Mouse (Mus musculus) heart, embryonic 11.5 days (tissue): ENCODE measurements at regions not wholly inside any gene's neighbourhood (a gene's known extent, or its start where the extent isn't known, plus 50 kb on each side); places are given as distances from the start of the nearest gene placed in this dataset.

Experiments used
- ATAC-seq: fragments of 200-750 bp; cut with Nextera tagmentation; replicated peaks from 2 replicates; pipeline ENCODE4 v1.8.0; 2017; ENCODE audit warnings: moderate library complexity; ENCODE audit not compliant: insufficient number of reproducible peaks, low FRiP score, low TSS enrichment
- H3K27ac ChIP-seq: fragments of 300-500 bp; sonication (generic); 2 replicates; pipeline ENCODE4 v1.5.1; 2014; ENCODE audit warnings: mild to moderate bottlenecking, low read depth, low read length
- H3K27me3 ChIP-seq: fragments of 300-500 bp; sonication (generic); 2 replicates; pipeline ENCODE4 v1.6.1; 2014; ENCODE audit warnings: mild to moderate bottlenecking, low read length, mixed read lengths; ENCODE audit not compliant: control insufficient read depth, insufficient read depth
- H3K36me3 ChIP-seq: fragments of 300-500 bp; sonication (generic); 2 replicates; pipeline ENCODE4 v1.6.1; 2014; ENCODE audit warnings: mild to moderate bottlenecking, low read length, moderate library complexity, mixed read lengths; ENCODE audit not compliant: control insufficient read depth, insufficient read depth
- H3K4me1 ChIP-seq: fragments of 300-500 bp; sonication (generic); 2 replicates; pipeline ENCODE4 v1.6.1; 2014; ENCODE audit warnings: low read length; ENCODE audit not compliant: control insufficient read depth, insufficient read depth
- H3K4me2 ChIP-seq: fragments of 300-500 bp; sonication (generic); 2 replicates; pipeline ENCODE4 v1.6.1; 2014; ENCODE audit warnings: mild to moderate bottlenecking, moderate library complexity
- H3K4me3 ChIP-seq: fragments of 300-500 bp; sonication (generic); 2 replicates; pipeline ENCODE4 v1.5.1; 2014; ENCODE audit warnings: low read depth, low read length
- H3K9ac ChIP-seq: fragments of 300-500 bp; sonication (generic); 2 replicates; pipeline ENCODE4 v1.6.1; 2014; ENCODE audit warnings: mild to moderate bottlenecking, low read depth, low read length, moderate library complexity
- H3K9me3 ChIP-seq: fragments of 300-500 bp; sonication (generic); replicated peaks from 2 replicates; pipeline ENCODE4 v1.6.1; 2016; ENCODE audit warnings: low read length; ENCODE audit not compliant: control insufficient read depth
- WGBS: fragments of 180-500 bp; shearing (Covaris S2); extraction: QIAGEN DNeasy Blood & Tissue Kit; methylation state at CpG from one replicate; pipeline ENCODE4 v1.1.7; 2014; ENCODE audit not compliant: insufficient replicate concordance; 5-methylcytosine and 5-hydroxymethylcytosine counted together

- H3K27ac ChIP-seq = no peak overlapping the region
- H3K9me3 ChIP-seq = peaks cover under 1% of the 10 kb centered on the region; the same call in 1 of the 2 replicates
- no peaks in the 10 kb centered on the region for H3K27me3 ChIP-seq
- H3K36me3 ChIP-seq = no peaks in the 10 kb centered on the region
- H3K4me2 ChIP-seq = no peak overlapping the region
- ATAC-seq = no peak
- H3K4me1 ChIP-seq = no peaks in the 10 kb centered on the region
- no peak overlapping the region for H3K4me3 ChIP-seq
- no peak overlapping the region for H3K9ac ChIP-seq
- WGBS = 70% methylated on average over 7 of the region's 7 CpGs
Measured at GRCm38 (mm10) chr5:118908224-118908623, 347.7 kb downstream of the Med13l start.

DNA sequence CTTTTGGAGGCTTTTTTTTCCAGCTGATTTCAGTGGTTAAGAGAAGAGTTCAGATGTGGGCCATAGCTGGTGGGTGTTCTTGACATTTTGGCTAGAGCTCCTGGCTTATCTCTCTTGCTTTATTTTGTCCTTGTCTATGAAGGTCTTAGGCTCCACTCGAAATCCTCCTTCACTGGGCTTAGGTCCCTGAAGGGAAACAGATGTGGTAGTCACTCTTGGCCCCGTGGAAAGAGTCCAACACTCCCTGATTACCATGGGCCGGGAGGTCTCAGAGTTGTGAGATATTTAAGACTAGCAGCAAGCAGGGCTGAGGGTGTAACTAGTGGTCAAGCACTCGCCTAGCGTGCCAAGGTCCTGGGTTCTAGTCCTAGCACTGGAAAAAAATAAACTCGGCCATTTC, 349.3 kb downstream of the Med13l start:
- Histone ChIP-seq H3K9me3 (no peaks in the 10 kb centered on the region), H3K36me3 (no peaks in the 10 kb centered on the region), H3K4me2 (no peak overlapping the region), H3K4me1 (no peaks in the 10 kb centered on the region), H3K9ac (no peak overlapping the region), H3K4me3 (no peak overlapping the region), H3K27me3 (no peaks in the 10 kb centered on the region), H3K27ac (no peak overlapping the region)
- ATAC-seq = no peak
- 51% methylated on average over 6 of the region's 6 CpGs for WGBS

- no peaks in the 10 kb centered on the region for H3K4me1 ChIP-seq
- no peaks in the 10 kb centered on the region for H3K9me3 ChIP-seq
- ATAC-seq = no peak
- no peak overlapping the region for H3K27ac ChIP-seq
- H3K4me3 ChIP-seq = no peak overlapping the region
- no peak overlapping the region for H3K4me2 ChIP-seq
- H3K9ac ChIP-seq = no peak overlapping the region
- 65% methylated on average over 6 of the region's 6 CpGs for WGBS
- no peaks in the 10 kb centered on the region for H3K36me3 ChIP-seq
- H3K27me3 ChIP-seq = no peaks in the 10 kb centered on the region
Measured at GRCm38 (mm10) chr5:118914191-118914750, 353.8 kb downstream of the Med13l start.

DNA sequence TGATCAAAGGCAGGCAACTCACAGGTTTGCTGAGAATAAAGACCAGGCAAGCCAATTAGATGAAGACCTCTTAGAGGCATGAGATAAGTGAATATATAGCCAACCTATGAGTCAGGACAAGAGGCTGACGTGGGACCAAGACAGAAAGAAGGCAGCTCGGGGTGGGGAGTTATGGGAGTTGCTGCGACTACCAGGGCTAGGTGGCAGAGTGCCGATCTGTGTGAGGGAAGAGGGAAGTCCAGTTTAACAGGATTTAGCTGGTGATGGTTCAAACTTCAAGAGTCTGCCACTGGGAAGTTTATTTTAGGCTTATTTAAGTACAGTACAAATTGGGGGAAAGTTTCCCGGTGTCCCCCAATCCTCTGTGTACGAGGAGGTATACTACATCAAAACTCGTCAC, 362.9 kb downstream of the Med13l start:
- no peak overlapping the region for H3K27ac ChIP-seq
- 82% methylated on average over 7 of the region's 7 CpGs for WGBS
- H3K4me1 ChIP-seq = peaks cover 5% of the 10 kb centered on the region; the same call in 1 of the 2 replicates
- H3K4me3 ChIP-seq = no peak overlapping the region
- no peaks in the 10 kb centered on the region for H3K9me3 ChIP-seq
- H3K4me2 ChIP-seq = no peak overlapping the region
- H3K27me3 ChIP-seq = 0 out of 2 replicates have a peak, but pooled peaks cover 2% of the 10 kb centered on the region
- H3K9ac ChIP-seq = no peak overlapping the region
- no peak for ATAC-seq
- no peaks in the 10 kb centered on the region for H3K36me3 ChIP-seq

DNA sequence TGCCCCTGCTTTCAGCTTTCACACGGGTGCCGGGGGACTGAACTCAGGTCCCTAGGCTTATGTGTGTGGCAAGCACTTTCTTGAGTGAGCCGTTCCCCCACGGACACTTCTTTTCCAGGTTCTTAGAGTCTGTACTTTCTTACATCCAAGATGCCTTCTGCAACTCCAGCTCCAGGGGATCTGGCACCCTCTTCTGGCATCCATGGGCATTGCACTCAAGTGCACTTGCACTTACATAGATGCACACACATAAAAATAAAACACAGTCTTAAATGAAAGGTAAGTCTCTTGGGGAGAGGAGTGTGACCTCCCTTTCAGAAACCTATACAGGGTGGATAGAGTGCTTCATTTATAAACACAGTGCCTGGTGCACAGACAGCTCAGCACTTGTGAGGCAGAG, 368.6 kb downstream of the Med13l start:
- Histone ChIP-seq H3K4me1 (peaks cover 10% of the 10 kb centered on the region; the same call in 1 of the 2 replicates), H3K27ac (no peak overlapping the region), H3K9ac (no peak overlapping the region), H3K4me3 (no peak overlapping the region), H3K36me3 (no peaks in the 10 kb centered on the region), H3K9me3 (peaks cover 2% of the 10 kb centered on the region; the same call in 1 of the 2 replicates), H3K4me2 (no peak overlapping the region), H3K27me3 (peaks cover 11% of the 10 kb centered on the region; the same call in 1 of the 2 replicates)
- WGBS = 92% methylated on average over 4 of the region's 4 CpGs
- no peak for ATAC-seq

DNA sequence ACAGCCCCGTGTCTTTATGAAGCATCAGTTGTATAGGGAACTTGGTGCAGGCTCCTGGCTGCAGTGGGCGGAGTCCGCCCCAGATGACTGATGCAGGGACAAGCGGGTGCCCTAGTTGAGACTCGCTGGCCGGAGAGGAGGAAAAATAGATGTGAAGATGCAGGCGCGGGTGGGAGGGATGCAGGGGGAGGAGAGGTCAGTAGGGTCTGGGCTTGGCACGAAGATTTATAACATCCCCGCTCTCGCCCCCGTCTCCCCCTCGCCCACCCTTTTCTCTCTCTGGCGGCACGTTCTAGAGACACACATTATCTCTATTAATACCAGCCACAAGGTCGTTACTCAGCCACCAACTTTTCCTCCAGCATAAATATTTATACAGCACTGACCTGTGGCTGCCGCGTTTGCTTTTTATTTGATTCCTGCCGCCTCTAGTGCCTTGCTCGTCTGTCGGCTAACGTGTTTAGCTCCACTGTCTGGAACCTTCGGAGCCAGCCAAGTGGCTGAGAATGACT, 369.6 kb downstream of the Med13l start:
- Histone ChIP-seq H3K36me3 (no peaks in the 10 kb centered on the region), H3K9me3 (peaks cover 2% of the 10 kb centered on the region; the same call in 1 of the 2 replicates), H3K27me3 (peaks cover 9% of the 10 kb centered on the region; the same call in 1 of the 2 replicates), H3K9ac (peak overlapping the region; percentile 39; the same call in 1 of the 2 replicates), H3K4me3 (peak overlapping the region; percentile 30), H3K4me1 (peaks cover 10% of the 10 kb centered on the region; the same call in 1 of the 2 replicates), H3K4me2 (peak overlapping the region; percentile 60), H3K27ac (no peak overlapping the region)
- WGBS = 9% methylated on average over 22 of the region's 23 CpGs
- ATAC-seq = no peak

GRCm38 (mm10) chr5:118939336-118940039, 379.0 kb downstream of the Med13l start:
- H3K9ac ChIP-seq = no peak overlapping the region
- WGBS = 72% methylated on average over 12 of the region's 12 CpGs
- H3K4me2 ChIP-seq = no peak overlapping the region
- H3K27ac ChIP-seq = no peak overlapping the region
- H3K27me3 ChIP-seq = no peaks in the 10 kb centered on the region
- no peak for ATAC-seq
- no peak overlapping the region for H3K4me3 ChIP-seq
- no peaks in the 10 kb centered on the region for H3K9me3 ChIP-seq
- H3K4me1 ChIP-seq = no peaks in the 10 kb centered on the region
- H3K36me3 ChIP-seq = no peaks in the 10 kb centered on the region

DNA sequence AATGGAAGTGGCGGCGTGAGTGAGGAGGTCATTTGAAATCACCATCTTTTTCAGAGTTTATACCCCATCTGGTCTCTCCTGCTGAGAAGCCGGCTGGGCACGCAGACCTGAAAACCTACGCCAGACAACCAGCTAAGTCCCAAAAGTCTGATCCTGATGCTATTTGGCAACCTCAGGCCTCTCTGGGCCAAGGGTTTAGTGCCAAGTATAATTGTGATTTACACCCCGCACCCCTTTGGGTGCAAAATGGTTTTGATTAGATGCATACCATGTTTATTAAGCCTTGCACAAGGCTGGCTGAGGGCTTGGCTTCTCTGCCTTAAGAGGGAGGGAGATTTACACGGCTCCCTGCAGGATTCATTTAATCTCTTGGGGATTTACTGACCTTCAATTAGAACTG, 383.8 kb downstream of the Med13l start:
- Histone ChIP-seq H3K9ac (no peak overlapping the region), H3K4me3 (no peak overlapping the region), H3K4me2 (no peak overlapping the region), H3K36me3 (no peaks in the 10 kb centered on the region), H3K4me1 (no peaks in the 10 kb centered on the region; the same call in 1 of the 2 replicates), H3K27ac (no peak overlapping the region), H3K27me3 (no peaks in the 10 kb centered on the region; the same call in 1 of the 2 replicates), H3K9me3 (no peaks in the 10 kb centered on the region)
- WGBS = 44% methylated on average over 7 of the region's 7 CpGs
- ATAC-seq = no peak
